Mouse (Mus musculus): Measurements from ENCODE around the gene Ccdc117. TPM values are rescaled to one million over a fixed set of nuclear protein-coding genes. Genes with fewer than 3 reads are reported as not detected.

Ccdc117 gene
- polyA plus RNA-seq (2015; fragmentation: Nextera tagmentation; extraction: Ambion mirVana): 7.4 and 10.3 TPM in 2 replicates

DNA sequence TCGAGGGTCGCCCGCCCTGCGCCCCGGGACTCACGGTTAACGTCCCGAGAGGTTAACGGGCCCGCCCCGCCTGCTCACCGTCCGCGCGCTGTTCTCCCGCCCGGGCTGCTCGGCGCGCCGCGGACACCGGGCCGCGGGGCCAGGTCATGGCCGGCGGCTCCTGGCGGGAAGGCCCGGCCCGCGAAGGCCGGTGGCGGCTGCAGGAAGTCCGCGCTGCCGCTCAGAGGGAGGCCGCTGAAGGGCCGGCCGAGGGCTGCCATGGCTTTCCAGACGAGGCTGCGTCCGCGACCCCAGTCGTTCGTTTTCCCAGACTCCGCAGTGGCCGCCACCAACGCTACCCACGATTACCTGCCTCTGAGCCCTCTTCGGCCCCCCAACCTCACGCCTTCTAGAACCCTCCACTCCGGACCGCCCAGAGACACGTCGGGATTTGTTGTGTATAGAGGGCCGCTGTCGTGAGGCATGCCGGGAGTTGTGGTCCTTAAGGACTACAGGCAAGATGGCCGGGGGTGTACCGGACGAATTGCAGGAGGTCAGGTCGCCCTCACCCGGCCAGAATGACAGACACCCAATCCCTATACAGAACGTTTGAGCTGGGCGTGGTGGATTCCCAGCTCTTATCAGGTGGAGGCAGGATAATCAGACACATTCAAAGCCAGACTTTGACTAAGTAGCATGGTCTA lies at the start of gene Ccdc117:
Gene Ccdc117, minus strand, starts transcription at position 389 of the 683 bp plus-strand sequence.
- no peaks in the 10 kb centered on the region; the same call in 1 of the 2 replicates for H3K36me3 ChIP-seq (ENCODE audit: control insufficient read depth, insufficient read depth, low read length)
- H3K4me3 ChIP-seq (ENCODE audit: low read length): peak within 1 kb of the TSS; percentile 88
- H3K9ac ChIP-seq (ENCODE audit: low read depth, low read length): peak within 1 kb of the TSS; percentile 94
- peak; percentile 99 for ATAC-seq
- H3K4me2 ChIP-seq (ENCODE audit: low read length): peak within 1 kb of the TSS; percentile 68
- H3K27ac ChIP-seq (ENCODE audit: low read depth, low read length): peak within 1 kb of the TSS; percentile 76
- H3K9me3 ChIP-seq (ENCODE audit: control insufficient read depth, low read length): no peaks in the 10 kb centered on the region
- H3K4me1 ChIP-seq (ENCODE audit: control insufficient read depth, insufficient read depth, low read depth, low read length): peaks cover 8% of the 10 kb centered on the region
- no peaks in the 10 kb centered on the region for H3K27me3 ChIP-seq (replicated peaks; ENCODE audit: control insufficient read depth, insufficient read depth, low read length)
- under 1% methylated on average over 52 of the region's 65 CpGs for WGBS

DNA sequence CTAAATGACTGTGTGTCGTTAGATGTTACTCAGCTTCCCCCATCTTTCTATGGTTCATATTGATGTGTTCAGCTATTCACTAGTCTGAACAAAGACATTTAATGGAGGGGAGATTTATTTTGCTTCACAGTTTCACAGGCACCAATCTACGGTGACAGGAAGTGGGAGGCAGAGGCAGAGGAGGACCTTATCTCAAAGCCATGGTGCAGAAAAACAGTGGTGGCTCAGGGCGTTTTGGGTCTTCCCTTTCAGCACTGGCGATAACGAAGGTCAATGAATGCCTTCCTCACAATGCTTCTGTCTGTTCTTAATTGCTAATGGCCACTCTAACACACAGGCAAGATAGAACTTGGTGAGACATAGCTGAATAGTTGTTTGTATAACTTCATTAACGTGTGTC lies 33.1 kb upstream of the Ccdc117 start:
- no peak overlapping the region for H3K4me2 ChIP-seq (ENCODE audit: low read length)
- H3K4me1 ChIP-seq (ENCODE audit: control insufficient read depth, insufficient read depth, low read depth, low read length): no peaks in the 10 kb centered on the region
- H3K9ac ChIP-seq (ENCODE audit: low read depth, low read length): no peak overlapping the region
- H3K4me3 ChIP-seq (ENCODE audit: low read length): no peak overlapping the region
- no peaks in the 10 kb centered on the region for H3K36me3 ChIP-seq (ENCODE audit: control insufficient read depth, insufficient read depth, low read length)
- no peak for ATAC-seq
- 78% methylated on average over 6 of the region's 6 CpGs for WGBS
- no peak overlapping the region for H3K27ac ChIP-seq (ENCODE audit: low read depth, low read length)
- no peaks in the 10 kb centered on the region for H3K27me3 ChIP-seq (replicated peaks; ENCODE audit: control insufficient read depth, insufficient read depth, low read length)
- no peaks in the 10 kb centered on the region for H3K9me3 ChIP-seq (ENCODE audit: control insufficient read depth, low read length)

DNA sequence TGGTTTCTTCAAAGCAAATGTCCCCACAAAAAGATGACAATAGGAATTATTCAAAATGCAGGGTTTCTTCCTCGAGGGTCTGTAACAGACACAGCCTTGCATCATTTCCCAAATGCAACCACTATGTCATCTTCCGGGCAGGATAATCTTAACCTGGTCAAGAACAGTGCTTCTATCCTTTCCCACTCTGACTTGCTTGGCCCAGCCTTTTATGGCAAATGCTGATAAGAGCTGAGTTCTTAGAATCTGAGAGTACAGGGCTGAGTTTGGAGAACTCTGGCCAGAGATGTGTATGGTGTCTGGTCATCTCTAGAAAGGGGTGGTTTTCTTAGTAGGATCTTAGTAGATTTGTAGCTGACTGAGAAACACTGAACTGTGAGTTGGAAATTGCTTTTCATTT lies 31.8 kb upstream of the Ccdc117 start:
- Histone ChIP-seq H3K27ac (ENCODE audit: low read depth, low read length) (no peak overlapping the region), H3K4me2 (ENCODE audit: low read length) (no peak overlapping the region), H3K36me3 (ENCODE audit: control insufficient read depth, insufficient read depth, low read length) (no peaks in the 10 kb centered on the region), H3K4me3 (ENCODE audit: low read length) (no peak overlapping the region), H3K9me3 (ENCODE audit: control insufficient read depth, low read length) (no peaks in the 10 kb centered on the region), H3K27me3 (replicated peaks; ENCODE audit: control insufficient read depth, insufficient read depth, low read length) (no peaks in the 10 kb centered on the region), H3K9ac (ENCODE audit: low read depth, low read length) (no peak overlapping the region), H3K4me1 (ENCODE audit: control insufficient read depth, insufficient read depth, low read depth, low read length) (no peaks in the 10 kb centered on the region)
- 78% methylated on average over 2 of the region's 2 CpGs for WGBS
- no peak for ATAC-seq

DNA sequence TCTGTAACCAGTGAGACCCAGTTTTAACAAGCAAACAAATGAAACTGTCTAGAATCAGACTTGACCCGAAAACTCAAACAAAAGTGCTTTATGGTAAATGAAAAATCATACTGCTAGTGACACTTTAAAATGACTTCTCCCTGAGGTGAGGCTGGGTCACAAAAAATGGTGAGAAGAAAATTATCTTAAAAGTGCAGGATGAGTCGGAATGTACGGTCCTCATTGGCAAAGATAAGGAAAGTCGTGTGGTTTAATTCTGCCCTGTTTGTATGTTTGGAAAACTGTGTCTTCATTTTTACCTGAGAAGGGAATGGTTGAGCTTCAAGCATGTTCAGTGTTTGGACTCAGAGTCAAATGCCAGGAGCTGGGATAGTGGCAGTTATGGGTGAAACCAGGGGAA lies 29.9 kb upstream of the Ccdc117 start:
- Histone ChIP-seq H3K27ac (ENCODE audit: low read depth, low read length) (no peak overlapping the region), H3K36me3 (ENCODE audit: control insufficient read depth, insufficient read depth, low read length) (no peaks in the 10 kb centered on the region), H3K4me1 (ENCODE audit: control insufficient read depth, insufficient read depth, low read depth, low read length) (no peaks in the 10 kb centered on the region), H3K4me3 (ENCODE audit: low read length) (no peak overlapping the region), H3K4me2 (ENCODE audit: low read length) (no peak overlapping the region), H3K9me3 (ENCODE audit: control insufficient read depth, low read length) (no peaks in the 10 kb centered on the region), H3K27me3 (replicated peaks; ENCODE audit: control insufficient read depth, insufficient read depth, low read length) (no peaks in the 10 kb centered on the region), H3K9ac (ENCODE audit: low read depth, low read length) (no peak overlapping the region)
- no peak for ATAC-seq
- 91% methylated on average over 4 of the region's 4 CpGs for WGBS

DNA sequence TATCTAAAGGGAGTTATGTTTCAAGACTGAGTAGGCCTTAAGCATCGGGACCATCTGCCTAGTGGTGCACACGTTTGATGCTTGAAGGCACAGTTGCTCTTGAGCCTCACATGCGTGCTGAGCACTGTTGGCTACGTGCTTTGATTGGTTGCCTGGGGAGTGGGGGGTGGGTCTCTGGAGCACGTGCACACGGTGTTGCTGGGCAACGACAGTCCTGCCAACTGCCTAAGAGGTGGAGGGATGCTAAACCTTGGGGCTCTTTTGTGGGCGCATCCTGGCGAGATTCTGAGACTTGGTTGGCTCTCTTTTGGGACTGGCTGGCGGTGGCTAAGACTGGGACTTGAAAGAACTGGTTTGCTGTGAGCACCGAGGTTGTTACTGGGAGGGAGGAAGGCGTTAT lies 27.5 kb upstream of the Ccdc117 start, which contains the start of gene Ankrd36:
Gene Ankrd36, plus strand, starts transcription at position 211 of the 400 bp plus-strand sequence.
- Histone ChIP-seq H3K4me3 (ENCODE audit: low read length) (no peak within 1 kb of the TSS), H3K4me1 (ENCODE audit: control insufficient read depth, insufficient read depth, low read depth, low read length) (no peaks in the 10 kb centered on the region), H3K36me3 (ENCODE audit: control insufficient read depth, insufficient read depth, low read length) (no peaks in the 10 kb centered on the region), H3K27me3 (replicated peaks; ENCODE audit: control insufficient read depth, insufficient read depth, low read length) (no peaks in the 10 kb centered on the region), H3K4me2 (ENCODE audit: low read length) (no peak within 1 kb of the TSS), H3K9ac (ENCODE audit: low read depth, low read length) (no peak within 1 kb of the TSS), H3K27ac (ENCODE audit: low read depth, low read length) (no peak within 1 kb of the TSS), H3K9me3 (ENCODE audit: control insufficient read depth, low read length) (no peaks in the 10 kb centered on the region)
- ATAC-seq: no peak
- WGBS: 67% methylated on average over 12 of the region's 12 CpGs

DNA sequence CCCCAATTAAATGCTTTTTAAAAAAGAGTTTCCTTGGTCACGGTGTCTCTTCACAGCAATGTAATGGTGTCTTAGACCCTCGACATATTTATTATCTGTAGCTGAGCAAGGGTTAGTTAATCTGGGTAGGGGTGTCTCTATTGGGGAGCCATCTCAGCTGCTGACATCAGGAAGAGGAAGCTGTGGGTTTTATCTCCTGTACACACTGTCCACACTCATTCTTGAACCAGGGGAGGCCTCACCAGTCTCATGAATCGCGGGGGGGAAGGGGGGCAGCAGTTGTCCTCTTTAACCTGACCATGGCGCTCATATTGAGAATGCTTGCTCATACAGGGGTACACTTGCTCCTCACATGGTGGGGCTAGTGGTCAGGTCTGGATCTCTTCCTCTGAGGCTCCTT lies 26.1 kb upstream of the Ccdc117 start:
- Histone ChIP-seq H3K9ac (ENCODE audit: low read depth, low read length) (no peak overlapping the region), H3K4me1 (ENCODE audit: control insufficient read depth, insufficient read depth, low read depth, low read length) (no peaks in the 10 kb centered on the region), H3K4me3 (ENCODE audit: low read length) (no peak overlapping the region), H3K36me3 (ENCODE audit: control insufficient read depth, insufficient read depth, low read length) (no peaks in the 10 kb centered on the region), H3K4me2 (ENCODE audit: low read length) (no peak overlapping the region), H3K27ac (ENCODE audit: low read depth, low read length) (no peak overlapping the region), H3K9me3 (ENCODE audit: control insufficient read depth, low read length) (no peaks in the 10 kb centered on the region), H3K27me3 (replicated peaks; ENCODE audit: control insufficient read depth, insufficient read depth, low read length) (no peaks in the 10 kb centered on the region)
- 94% methylated on average over 5 of the region's 5 CpGs for WGBS
- ATAC-seq: no peak

DNA sequence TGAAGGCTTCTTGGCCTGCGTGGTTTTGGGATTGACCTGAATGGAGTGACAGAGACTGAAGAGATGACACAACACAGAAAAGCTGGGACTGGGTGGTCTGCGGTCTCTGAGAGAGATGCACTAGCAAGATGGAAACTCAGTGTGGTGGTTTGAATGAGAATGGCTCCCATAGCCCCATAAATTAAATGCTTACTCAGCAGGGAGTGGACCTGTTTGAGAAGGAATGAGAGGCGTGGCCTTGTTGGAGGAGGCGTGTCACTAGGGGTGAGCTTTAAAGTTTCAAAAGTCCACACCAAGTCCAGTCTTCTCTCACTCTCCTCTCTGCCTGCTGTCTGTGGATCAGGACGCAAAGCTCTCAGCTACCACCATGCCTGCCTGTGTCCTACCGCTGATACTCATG lies 25.7 kb upstream of the Ccdc117 start:
- Histone ChIP-seq H3K4me2 (ENCODE audit: low read length) (no peak overlapping the region), H3K9ac (ENCODE audit: low read depth, low read length) (no peak overlapping the region), H3K9me3 (ENCODE audit: control insufficient read depth, low read length) (no peaks in the 10 kb centered on the region), H3K27me3 (replicated peaks; ENCODE audit: control insufficient read depth, insufficient read depth, low read length) (no peaks in the 10 kb centered on the region), H3K4me1 (ENCODE audit: control insufficient read depth, insufficient read depth, low read depth, low read length) (no peaks in the 10 kb centered on the region), H3K27ac (ENCODE audit: low read depth, low read length) (no peak overlapping the region), H3K36me3 (ENCODE audit: control insufficient read depth, insufficient read depth, low read length) (no peaks in the 10 kb centered on the region), H3K4me3 (ENCODE audit: low read length) (no peak overlapping the region)
- no peak for ATAC-seq
- 94% methylated on average over 6 of the region's 6 CpGs for WGBS

DNA sequence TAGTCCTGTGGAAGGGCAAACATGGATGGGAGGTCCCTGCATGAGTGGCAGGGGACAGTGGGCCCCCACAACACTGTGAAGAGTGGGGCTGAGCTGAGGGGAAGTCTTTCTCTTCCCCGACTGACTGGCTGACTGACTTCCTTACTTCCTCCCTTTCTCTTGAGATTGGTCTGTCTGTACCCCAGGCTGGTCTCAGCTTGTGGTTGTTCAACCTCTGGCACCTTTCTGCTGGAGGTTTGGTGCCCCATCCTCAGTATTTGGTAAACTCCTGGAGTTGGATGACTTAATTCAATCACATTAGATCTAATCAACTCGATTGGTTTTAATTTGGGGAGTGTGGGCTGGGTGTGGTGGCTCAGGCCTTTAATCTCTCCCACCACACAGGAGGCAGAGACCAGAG lies 24.5 kb upstream of the Ccdc117 start:
- Histone ChIP-seq H3K4me1 (ENCODE audit: control insufficient read depth, insufficient read depth, low read depth, low read length) (no peaks in the 10 kb centered on the region), H3K27me3 (replicated peaks; ENCODE audit: control insufficient read depth, insufficient read depth, low read length) (no peaks in the 10 kb centered on the region), H3K9me3 (ENCODE audit: control insufficient read depth, low read length) (no peaks in the 10 kb centered on the region), H3K4me2 (ENCODE audit: low read length) (no peak overlapping the region), H3K36me3 (ENCODE audit: control insufficient read depth, insufficient read depth, low read length) (no peaks in the 10 kb centered on the region), H3K4me3 (ENCODE audit: low read length) (no peak overlapping the region), H3K27ac (ENCODE audit: low read depth, low read length) (no peak overlapping the region), H3K9ac (ENCODE audit: low read depth, low read length) (no peak overlapping the region)
- 77% methylated on average over 2 of the region's 2 CpGs for WGBS
- no peak for ATAC-seq

DNA sequence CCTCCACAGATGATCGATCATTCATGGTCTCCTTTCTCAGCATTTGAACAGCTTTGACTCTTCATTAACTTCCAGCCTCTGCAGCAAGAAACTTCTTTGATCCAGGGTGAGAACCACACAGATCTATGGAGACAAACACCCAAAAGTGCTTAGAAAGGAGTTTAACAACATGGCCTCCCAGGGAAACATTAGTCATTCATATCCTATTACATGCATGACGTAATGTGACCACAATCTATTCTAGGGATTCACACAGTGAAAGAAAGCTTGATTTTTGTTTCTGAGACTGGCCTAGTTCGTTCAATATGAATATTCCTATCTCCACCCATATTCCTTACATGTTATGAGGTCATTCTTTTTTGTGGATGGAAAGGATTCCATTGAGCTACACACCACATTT lies 23.6 kb upstream of the Ccdc117 start:
- Histone ChIP-seq H3K36me3 (ENCODE audit: control insufficient read depth, insufficient read depth, low read length) (no peaks in the 10 kb centered on the region), H3K4me3 (ENCODE audit: low read length) (no peak overlapping the region), H3K27me3 (replicated peaks; ENCODE audit: control insufficient read depth, insufficient read depth, low read length) (no peaks in the 10 kb centered on the region), H3K4me2 (ENCODE audit: low read length) (no peak overlapping the region), H3K9me3 (ENCODE audit: control insufficient read depth, low read length) (no peaks in the 10 kb centered on the region), H3K27ac (ENCODE audit: low read depth, low read length) (no peak overlapping the region), H3K4me1 (ENCODE audit: control insufficient read depth, insufficient read depth, low read depth, low read length) (no peaks in the 10 kb centered on the region), H3K9ac (ENCODE audit: low read depth, low read length) (no peak overlapping the region)
- ATAC-seq: no peak
- 80% methylated on average over 3 of the region's 3 CpGs for WGBS

All from hindbrain, embryonic 16.5 days (tissue).